Mouse (Mus musculus) limb, embryonic 14.5 days (tissue): ENCODE measurements at regions not wholly inside any gene's neighbourhood (a gene's known extent, or its start where the extent isn't known, plus 50 kb on each side); places are given as distances from the start of the nearest gene placed in this dataset.

Experiments
- ATAC-seq: fragments of 200-750 bp; cut with Nextera tagmentation; 2 replicates; pipeline ENCODE4 v1.8.0; 2017; ENCODE audit warnings: low read depth, moderate number of reproducible peaks, moderate TSS enrichment; ENCODE audit not compliant: low FRiP score
- DNase-seq: peaks from one replicate; pipeline ENCODE4 v3.0.0-alpha.2; 2015; ENCODE audit warnings: low spot score
- H3K27ac ChIP-seq: fragments of 300-500 bp; sonication (generic); replicated peaks from 2 replicates; pipeline ENCODE4 v1.5.1; 2014; ENCODE audit warnings: low read depth, mild to moderate bottlenecking, low read length, moderate library complexity, mixed read lengths
- H3K27me3 ChIP-seq: fragments of 300-500 bp; sonication (generic); 2 replicates; pipeline ENCODE4 v1.6.1; 2014; ENCODE audit warnings: low read length, mixed read lengths; ENCODE audit not compliant: control insufficient read depth, insufficient read depth
- H3K36me3 ChIP-seq: fragments of 300-500 bp; sonication (generic); 2 replicates; pipeline ENCODE4 v1.6.1; 2014; ENCODE audit warnings: mild to moderate bottlenecking, low read length, moderate library complexity, mixed read lengths; ENCODE audit not compliant: control insufficient read depth, insufficient read depth
- H3K4me1 ChIP-seq: fragments of 300-500 bp; sonication (generic); 2 replicates; pipeline ENCODE4 v1.6.1; 2014; ENCODE audit warnings: antibody characterized with exemption, low read length, mixed read lengths; ENCODE audit not compliant: control insufficient read depth, insufficient read depth
- H3K4me2 ChIP-seq: fragments of 300-500 bp; sonication (generic); replicated peaks from 2 replicates; pipeline ENCODE4 v1.6.1; 2014; ENCODE audit warnings: low read depth, mild to moderate bottlenecking, low read length, moderate library complexity; ENCODE audit not compliant: severe bottlenecking
- H3K4me3 ChIP-seq: fragments of 300-500 bp; sonication (generic); replicated peaks from 2 replicates; pipeline ENCODE4 v1.5.1; 2014; ENCODE audit warnings: low read length
- H3K9ac ChIP-seq: fragments of 300-500 bp; sonication (generic); 2 replicates; pipeline ENCODE4 v1.6.1; 2014; ENCODE audit warnings: mild to moderate bottlenecking, low read depth, low read length, moderate library complexity; ENCODE audit not compliant: severe bottlenecking
- H3K9me3 ChIP-seq: fragments of 300-500 bp; sonication (generic); 2 replicates; pipeline ENCODE4 v1.6.1; 2016; ENCODE audit warnings: low read length; ENCODE audit not compliant: control insufficient read depth
- POLR2A ChIP-seq: fragments of 200-500 bp; IDR thresholded peaks from 2 replicates; pipeline ENCODE4 v1.8.0; 2012; ENCODE audit warnings: inconsistent platforms, mild to moderate bottlenecking, moderate library complexity, borderline replicate concordance; ENCODE audit not compliant: insufficient read depth, insufficient read length; ENCODE audit errors: extremely low read depth
- WGBS: fragments of 180-500 bp; shearing (Covaris S2); extraction: QIAGEN DNeasy Blood & Tissue Kit; methylation state at CpG from one replicate; pipeline ENCODE4 v1.1.7; 2014; 5-methylcytosine and 5-hydroxymethylcytosine counted together

GRCm38 (mm10) chr14:118430740-118431139, 164.0 kb downstream of the Gm9376 start:
- Histone ChIP-seq H3K4me1 (no peaks in the 10 kb centered on the region), H3K4me3 (no peak overlapping the region), H3K27ac (no peak overlapping the region), H3K9me3 (no peaks in the 10 kb centered on the region), H3K9ac (no peak overlapping the region), H3K4me2 (no peak overlapping the region), H3K27me3 (peaks cover 19% of the 10 kb centered on the region), H3K36me3 (no peaks in the 10 kb centered on the region)
- ATAC-seq (no peak), DNase-seq (no peak)
- 76% methylated on average over 1 of the region's 1 CpGs for WGBS
- no peak for TF ChIP-seq POLR2A

- H3K9ac ChIP-seq: no peak overlapping the region
- no peak overlapping the region for H3K27ac ChIP-seq
- H3K27me3 ChIP-seq: peaks cover 23% of the 10 kb centered on the region
- no peak overlapping the region for H3K4me3 ChIP-seq
- TF ChIP-seq POLR2A: no peak
- ATAC-seq (no peak), DNase-seq (no peak)
- no peaks in the 10 kb centered on the region for H3K36me3 ChIP-seq
- WGBS: 66% methylated on average over 6 of the region's 6 CpGs
- no peak overlapping the region for H3K4me2 ChIP-seq
- no peaks in the 10 kb centered on the region for H3K9me3 ChIP-seq
- no peaks in the 10 kb centered on the region for H3K4me1 ChIP-seq
Measured at GRCm38 (mm10) chr14:118431241-118431882, 164.6 kb downstream of the Gm9376 start.
